Mouse (Mus musculus) spleen, postnatal 14 days (tissue): Measurements from ENCODE around the gene Rnf187.
A peak's percentile ranks its signal among the peaks of the same experiment; 100 is the strongest.

ENCODE experiments used
- DNase-seq, 2 experiments: peaks; one replicate each; pipeline ENCODE4 v3.0.0; 2021 to 2022; ENCODE audit warnings: low spot score in 2 of 2

The Rnf187 gene

DNA sequence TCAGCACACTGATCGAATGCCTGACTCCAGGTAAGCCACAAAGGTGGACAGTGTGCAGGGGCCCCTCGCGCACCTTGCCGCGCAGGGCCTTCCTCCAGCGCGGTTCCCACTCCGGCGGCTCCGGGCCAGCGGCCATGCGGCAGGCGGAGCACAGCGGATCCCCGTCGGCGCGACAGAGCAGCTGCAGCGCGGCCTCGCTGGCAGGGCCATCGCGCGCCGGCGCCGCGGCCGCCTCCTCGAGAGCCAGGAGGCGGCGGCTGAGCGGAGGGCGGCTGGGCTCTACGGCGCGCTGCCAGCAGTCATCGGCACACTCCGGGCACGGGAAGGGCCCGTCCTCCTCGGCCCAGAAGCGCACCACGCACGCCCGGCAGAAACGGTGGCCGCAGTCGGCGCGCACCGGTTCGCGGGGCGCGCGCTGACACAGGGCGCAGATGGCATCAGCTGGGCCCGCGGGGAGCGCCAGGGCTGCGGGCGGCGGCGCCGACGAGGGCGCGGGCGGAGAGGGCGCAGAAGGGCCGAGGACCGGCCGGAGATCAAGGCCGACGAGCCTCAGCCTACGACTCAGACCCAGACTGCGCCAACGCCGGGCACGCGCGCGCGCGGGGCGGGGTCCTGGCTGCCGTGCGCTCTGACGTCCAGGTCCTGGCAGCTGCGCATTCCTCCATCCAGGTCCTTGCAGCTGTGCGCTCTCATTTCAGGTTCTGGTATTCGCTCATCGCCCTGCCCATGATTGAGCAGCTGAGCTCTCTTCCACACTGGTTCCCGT lies at the start of gene Rnf187:
Gene Rnf187, minus strand, starts transcription at position 595 of the 766 bp plus-strand sequence.
- peak; percentile 82 to 87 for DNase-seq

DNA sequence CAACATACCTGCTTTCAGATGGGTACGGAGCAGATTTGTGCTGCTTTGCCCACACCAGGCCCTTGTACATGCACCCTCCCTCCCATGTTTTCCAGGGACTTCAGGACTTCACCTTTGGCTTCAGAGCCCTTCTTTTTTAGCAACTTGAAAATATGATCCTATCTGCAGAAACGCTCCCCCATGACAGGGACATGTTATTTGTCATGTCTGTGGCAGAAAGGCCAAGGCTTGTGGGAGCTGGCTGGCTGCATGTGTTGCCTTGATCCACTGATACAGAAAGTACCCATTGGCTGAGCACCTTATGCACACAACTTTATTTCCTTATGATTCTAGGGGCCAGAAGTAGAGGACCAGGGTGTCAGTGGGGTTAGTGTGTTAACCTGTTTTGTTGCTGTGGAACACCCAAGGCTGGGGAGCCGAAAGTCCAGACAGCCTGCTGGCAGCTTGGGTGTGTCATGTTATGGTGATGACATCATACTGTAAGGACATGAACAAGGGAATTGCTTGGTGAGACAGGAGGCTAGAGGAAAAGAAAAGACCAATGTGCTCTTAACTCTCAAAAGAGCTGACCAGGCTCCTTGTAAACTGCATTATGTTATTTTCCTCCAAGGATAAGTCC lies 46.7 kb upstream of the Rnf187 start:
- no peak for DNase-seq

DNA sequence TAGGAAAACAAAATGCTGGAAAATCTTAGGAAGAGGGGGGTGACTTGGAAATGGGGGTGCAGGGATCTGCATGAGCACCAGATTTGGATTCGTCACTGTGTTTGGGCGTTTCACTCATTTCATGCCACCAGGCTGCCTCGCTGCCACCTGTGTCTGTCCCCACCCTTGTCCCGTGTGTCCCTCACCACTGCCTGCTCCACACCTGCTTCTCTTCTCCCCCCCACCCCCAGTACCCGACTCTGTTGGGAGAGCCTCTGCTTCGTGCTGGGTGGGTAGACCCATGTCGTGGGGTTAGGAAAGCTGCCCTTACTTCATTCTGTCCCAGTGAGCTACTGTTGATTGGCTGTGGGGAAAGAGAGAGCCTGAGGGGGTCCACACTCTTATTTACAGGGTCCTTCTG lies 45.9 kb upstream of the Rnf187 start:
- DNase-seq, result no peak

DNA sequence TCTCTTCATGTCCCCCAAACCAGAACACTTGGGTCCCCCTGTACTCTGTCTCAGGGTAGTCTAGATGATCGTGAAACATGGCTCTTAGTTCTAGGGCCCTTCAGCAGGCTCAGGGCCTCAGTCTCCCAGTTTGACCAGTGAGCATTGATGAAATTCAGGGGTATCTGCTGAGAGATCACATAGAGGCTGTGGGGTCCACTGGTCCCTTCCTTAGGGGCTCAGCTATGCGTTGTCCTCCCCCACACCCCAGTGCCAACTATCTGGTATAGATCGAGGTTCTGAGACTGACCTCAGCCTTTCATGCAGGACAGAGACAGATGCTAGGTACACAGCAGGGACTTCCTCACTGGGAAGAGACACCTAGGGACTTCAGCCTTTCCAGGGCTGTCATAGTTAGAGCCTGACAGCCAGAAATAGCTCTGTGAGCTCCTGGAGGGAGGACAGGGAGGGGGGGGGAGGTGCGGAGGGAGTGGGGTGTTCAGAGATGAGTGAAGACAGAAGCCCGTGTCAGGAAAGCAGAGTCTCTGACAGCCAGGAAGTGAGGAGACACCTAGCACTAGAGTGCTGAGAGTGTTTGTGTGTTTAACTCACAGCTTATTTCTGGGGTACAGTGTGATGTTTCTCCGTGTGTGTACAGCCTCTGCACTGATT lies 45.1 kb upstream of the Rnf187 start:
- no peak for DNase-seq

DNA sequence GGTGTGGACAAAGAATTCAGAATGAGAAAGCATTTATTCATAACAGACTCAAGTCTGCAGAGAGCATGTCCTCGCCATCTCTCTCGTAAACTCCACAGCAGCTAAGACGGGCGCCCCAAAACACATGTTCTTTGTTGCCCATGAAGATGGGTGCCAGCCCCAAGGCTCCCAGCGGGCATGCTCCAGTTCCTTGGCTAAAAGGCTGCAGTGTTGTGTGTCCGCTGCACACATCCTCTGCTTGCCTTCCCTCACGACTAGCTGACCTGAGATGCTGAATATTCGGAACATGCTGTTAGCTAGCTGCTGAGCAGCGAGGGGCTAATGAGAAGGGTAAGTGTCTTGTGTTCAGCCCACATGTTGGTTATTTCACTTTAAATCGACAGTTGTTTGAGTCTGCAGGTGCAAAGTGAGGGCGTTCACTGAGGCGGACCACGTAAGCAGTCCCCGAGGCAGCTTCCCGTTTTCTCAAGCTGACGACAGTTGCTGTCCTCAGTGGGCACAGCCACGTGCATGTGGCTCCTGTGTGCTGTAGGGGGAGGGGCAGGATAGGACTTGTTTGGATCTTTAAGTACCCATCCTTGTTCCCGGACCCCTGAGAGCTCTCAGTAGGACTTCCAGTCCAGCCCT lies 43.9 kb upstream of the Rnf187 start:
- DNase-seq, result peak in 1 of 2 experiments; percentile 47

DNA sequence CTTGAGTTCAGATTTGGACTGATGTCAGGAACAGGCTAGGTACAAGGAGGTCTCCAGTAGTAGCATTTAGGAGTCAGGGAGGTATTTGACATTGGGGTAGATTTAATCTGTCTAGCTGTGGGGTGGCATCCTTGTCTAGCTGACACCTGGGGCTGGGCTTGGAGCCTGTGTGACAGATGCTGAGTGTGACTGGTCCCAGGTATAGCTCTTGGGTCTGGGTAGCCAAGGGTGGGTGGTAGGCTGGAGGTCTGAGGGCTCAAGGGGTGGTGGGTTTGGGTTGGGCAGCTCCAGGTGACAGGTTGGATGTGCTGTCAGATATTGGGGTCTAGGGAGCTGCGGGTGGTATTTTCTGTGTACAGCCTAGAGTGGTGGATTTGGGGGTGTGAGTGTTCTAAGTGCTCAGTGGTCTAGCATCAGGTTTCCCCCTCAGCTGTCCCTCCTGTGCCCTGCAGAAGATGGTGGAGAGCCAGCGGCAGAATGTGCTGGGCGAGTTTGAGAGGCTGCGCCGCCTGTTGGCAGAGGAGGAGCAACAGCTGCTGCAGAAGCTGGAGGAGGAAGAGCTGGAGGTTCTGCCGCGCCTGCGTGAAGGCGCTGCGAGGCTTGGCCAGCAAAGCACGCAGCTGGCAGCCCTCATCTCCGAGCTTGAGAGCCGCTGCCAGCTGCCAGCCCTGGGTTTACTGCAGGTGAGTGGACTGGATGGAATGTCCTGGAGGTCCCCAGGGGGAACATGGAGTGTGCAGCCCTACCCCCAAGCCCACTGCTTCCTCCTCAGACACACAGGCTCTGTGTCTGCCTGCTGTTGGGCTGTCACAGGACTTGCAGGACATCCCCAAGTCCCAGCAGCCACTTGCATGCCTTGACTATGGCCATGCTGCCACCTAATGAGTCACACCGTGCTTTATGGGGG lies 43.1 kb upstream of the Rnf187 start:
- DNase-seq, result peak; percentile 59 to 74

DNA sequence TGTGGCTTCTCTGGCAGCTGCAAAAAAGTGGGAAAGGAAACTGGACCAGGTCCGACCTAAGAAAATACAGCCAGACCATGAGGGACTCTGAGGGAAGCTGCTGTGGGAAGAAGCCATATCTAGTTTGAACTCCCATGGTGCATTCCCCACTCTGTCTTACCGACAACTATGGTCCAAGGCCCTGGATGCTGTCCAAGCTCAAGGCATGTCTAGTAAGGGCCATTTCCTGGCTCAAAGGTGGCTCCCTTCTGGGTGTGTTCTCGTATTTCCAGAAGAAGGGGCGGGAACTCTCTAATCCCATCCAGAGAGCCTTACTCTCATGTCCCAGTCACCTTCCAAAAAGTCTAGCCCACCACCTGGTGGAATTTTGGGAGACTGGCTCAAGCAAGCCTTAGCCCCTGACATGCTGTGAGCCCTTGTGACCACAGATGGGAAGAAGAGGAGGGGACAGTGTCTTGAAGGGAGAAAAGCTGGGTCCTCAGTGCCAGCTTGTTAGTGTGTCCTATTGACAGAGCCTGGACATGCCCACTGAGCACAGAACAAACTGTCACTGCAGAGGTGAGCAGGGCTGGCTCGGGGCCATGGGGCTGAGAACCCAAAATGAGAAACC lies 41.8 kb upstream of the Rnf187 start:
- DNase-seq, result no peak

DNA sequence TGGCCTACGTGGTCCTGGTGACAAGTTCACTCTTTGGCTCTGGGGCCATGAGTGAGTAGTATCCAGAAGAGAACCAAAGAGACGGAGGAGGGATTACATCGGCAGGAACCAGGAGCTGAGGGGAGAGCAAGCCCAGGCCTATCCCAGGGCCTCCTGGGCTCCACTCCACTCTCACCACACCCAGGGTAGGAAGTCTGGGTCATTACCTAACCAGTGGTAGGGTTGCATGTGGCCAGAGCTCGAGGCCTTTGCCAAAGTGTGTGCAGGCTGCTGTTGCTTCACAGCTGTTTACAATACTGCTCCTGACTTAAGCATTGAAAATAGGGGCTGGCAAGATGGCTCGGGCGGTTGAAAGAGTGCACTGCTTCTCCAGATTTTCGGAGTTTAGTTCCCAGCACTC lies 40.9 kb upstream of the Rnf187 start:
- DNase-seq, result no peak

DNA sequence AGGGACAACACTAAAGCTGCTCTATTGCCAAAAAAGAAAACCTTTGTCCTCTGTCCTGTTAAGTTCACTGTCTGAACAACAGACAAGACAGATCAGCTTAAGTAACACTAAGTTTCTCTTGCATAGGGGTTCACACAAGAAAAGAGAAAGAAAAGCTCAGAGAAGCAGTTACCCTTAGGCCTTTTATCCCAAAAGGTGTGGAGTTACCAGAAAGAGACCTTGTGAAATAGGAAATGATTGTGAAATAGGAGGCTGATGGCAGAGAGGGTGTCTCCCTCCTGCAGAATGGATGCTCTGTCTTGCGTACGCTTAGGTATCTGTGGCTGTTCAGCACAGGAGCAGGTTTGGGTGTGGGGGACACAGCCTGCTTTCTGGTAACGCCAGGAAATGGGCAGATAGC lies 40.5 kb upstream of the Rnf187 start:
- DNase-seq, result no peak

DNA sequence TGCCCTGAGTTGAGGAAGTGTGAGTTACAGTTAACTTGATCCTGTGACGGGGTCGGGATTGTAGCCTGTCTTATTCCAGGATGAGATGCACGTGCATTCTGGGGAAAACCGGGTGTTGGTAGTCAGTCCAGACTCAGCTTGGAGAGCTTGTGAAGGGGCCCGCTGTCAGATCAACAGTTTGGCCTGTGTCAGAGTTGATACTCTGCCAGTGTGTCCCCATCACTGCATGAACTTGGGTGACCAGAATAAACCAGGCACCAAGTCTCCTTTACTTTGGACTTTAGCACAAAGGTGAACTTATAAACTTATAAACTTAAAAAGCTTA lies 40.0 kb upstream of the Rnf187 start:
- no peak for DNase-seq

DNA sequence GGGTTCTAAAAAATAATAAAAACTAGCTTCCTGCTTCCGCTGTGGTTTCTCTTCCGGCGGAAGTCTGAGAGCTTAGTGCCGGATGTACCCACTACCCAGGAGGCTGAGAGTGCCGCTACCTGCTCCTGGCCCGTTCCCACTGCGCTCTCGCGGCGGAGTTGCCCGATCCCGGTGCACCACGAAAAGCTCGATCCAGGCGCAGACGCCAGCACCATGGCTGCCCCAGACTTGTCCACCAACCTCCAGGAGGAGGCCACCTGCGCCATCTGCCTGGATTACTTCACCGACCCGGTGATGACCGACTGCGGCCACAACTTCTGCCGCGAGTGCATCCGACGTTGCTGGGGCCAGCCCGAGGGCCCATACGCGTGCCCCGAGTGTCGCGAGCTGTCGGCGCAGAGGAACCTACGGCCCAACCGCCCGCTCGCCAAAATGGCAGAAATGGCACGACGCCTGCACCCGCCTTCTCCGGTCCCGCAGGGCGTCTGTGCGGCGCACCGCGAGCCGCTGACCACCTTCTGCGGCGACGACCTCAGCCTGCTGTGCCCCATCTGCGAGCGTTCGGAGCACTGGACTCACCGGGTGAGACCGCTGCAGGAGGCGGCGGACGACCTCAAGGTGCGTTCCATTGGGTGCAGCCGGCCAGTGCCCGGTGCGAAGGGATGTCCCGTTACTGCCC lies 39.5 kb upstream of the Rnf187 start, which contains the start of gene Trim11:
Gene Trim11, plus strand, starts transcription at position 67 of the 679 bp plus-strand sequence.
- DNase-seq, result peak; percentile 38 to 50

DNA sequence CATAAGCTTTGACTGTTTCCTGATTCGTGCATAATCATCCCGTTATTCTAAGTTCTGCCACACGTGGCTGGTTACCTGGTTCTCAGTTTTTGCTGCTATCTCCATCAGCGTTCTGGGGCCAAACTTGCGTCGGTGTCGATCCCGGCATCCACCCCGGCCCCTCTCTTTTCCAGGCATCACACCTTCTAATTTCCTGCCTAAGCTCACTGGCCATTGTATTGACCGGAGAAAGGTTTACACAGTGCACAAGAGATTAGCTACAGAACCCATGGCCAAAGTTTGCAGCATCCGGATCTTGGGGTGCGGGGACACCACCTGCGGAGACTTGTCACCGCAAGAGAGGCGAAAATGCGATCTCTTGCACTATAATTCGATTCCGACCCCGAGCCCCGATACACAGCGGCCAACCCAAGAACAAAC lies 38.9 kb upstream of the Rnf187 start:
- DNase-seq, result no peak

DNA sequence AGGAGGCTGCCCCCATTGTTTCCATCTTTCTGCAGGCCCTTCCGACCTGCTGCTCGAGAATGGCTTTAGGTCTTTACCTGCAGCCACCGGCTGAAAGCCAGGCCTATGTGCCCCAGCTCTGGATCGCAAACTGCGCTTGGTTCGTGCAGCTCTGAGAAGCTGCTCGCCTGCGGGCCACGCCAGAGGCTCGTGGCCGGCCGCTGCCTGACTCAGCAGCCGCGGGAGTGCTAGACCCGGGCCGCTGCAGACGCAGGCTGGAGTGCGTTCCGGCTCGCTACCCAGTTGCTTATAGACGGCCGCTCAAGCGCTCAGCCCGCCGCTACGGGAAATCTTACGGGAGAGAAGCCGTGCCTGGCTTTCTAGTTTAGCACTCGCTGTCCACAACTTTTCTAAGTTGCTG lies 38.4 kb upstream of the Rnf187 start:
- peak in 1 of 2 experiments; percentile 52 for DNase-seq

DNA sequence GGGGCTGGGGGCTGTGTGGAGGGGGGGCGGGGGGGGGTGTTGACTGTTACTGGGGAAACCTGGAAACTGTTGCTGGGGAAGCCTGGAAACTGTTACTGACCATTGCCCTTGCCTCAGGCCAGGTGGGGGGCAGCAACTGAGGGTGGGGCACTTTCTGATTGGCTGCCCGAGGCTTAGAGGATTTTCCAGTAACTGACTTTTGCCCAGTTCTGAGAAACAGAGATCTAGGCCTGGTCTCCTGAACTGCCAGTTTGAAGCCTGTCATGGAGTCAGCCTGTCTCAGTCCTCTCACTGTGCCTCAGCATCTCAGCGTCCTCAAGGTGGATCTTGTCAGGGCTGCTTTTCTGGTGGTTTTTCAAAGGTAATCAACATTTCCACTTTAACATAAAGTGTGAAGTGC lies 35.7 kb upstream of the Rnf187 start:
- no peak for DNase-seq

DNA sequence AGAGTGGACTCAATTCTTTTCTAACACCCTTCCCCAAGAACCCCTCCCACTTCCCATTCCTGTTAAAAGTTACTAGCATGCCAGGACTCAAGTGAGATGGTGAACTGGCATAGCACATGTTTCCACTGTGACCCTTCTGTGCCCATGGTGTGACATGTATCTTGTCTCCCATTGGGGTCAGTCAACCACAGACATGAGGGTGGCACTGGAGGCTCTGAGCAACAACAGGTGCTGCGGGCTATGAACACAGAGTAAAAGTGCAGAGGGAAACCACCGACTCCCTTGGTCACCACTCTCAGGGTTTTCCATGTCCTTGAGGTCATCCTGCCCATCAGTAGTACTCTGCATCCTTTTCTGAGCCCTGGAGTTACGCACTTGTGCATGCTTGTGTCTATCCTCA lies 33.1 kb upstream of the Rnf187 start:
- DNase-seq, result no peak

DNA sequence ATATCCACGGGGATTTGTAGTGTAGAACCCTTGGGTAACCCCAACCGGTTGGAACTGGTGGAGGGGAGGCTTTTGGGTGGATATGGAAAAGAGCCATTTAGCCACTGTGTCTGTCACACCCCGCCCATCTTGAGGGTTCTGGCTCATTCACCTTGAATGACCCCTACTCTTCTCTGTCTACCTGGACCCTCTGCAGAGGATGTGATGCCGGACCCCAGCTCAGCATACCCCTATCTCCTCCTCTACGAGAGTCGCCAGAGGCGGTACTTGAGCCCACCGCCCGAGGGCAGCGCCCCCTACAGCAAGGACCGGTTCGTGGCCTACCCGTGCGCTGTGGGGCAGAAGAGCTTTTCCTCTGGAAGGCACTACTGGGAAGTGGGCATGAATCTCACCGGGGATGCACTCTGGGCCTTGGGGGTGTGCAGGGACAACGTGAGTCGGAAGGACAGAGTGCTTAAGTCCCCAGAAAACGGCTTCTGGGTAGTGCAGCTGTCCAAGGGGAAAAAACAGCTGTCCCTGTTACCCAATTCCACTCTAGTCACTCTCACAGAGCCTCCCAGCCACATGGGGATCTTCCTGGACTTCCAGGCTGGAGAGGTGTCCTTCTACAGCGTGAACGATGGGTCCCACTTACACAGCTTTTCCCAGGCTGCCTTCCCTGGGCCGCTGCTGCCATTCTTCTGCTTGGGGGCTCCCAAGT lies 32.3 kb upstream of the Rnf187 start:
- DNase-seq, result no peak

DNA sequence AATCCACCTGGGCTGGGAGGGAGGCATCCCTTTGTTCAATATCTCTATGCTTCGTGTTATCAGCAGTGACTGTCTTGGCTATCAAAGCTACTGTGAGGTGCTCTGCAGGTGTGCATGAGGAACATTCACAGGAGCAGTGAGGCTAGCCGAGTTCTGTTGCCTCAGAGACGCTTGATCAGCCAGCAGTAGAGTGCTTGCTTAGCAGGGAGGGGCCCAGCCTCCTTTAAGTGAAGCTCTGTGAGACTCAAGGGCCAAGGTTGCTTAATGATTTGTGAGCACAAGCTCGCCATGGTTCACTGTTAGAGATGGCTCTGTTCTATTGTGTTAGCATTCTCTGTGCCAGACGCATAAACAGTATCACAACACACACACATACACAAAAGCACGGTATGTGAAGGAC lies 30.9 kb upstream of the Rnf187 start:
- DNase-seq, result no peak

DNA sequence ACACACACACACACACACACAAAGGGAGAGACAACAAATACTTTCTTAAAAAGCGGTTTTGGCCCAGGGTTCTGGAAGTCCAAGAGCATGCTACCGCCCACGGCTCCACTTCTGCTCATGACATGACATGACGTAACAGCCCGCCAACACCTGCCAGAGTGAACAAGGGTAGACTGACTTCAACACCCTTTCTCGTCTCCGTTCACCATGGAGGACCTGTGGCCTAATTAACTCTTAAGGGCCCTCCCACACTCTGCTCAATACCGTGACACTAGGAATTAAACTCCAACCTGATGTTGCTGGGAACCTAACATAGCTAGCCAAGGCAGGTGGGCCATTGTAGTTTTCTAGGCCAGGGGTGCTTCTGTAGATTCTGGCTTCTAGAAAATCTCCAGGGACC lies 30.3 kb upstream of the Rnf187 start:
- no peak for DNase-seq

DNA sequence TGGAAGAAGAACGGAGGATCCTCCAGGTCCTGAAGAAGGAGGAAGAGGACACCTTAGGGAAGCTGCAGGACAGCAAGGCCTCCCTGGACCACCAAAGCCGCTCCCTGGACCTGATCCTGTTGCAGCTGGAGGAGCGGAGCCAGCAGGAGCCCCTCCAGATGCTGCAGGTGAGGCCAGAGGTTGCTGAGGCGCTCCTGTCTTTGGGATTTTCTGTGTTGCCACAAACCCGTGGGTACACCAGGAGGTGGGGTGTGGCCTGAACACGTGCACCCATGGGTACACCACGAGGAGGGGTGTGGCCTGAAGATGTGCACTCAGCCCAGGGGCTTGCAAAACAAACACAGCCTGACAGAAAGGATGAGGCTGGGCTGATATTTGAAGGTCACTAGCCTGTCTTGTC lies 29.8 kb upstream of the Rnf187 start:
- DNase-seq, result no peak

DNA sequence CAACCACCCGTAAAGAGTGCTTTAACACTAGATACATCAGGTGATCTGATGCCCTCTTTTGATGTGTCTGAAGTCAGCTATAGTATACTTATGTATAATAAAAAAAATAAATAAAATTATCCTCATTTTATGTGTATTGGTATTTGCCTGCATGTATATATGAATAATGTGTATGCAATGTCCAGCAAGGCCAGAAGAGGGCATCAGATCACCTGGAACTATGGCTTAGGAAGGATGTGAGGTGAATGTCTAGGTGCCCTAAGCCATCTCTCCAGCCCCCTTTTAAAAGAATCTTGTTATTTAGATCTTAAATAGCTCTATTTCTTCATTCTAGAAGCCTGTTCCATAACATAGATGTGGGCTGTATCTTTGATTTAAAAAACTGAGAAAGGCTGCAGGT lies 28.6 kb upstream of the Rnf187 start:
- DNase-seq, result peak in 1 of 2 experiments; percentile 61
